Mouse (Mus musculus): Measurements from ENCODE around the gene Hcn1. TPM values are rescaled to one million over a fixed set of nuclear protein-coding genes. Genes with fewer than 3 reads are reported as not detected.
A peak's percentile ranks its signal among the peaks of the same experiment; 100 is the strongest.

Gene Hcn1
- polyA plus RNA-seq, 1 experiment from 2014 or later: 0.05 TPM

- ATAC-seq: no peak
Measured at GRCm38 (mm10) chr13:117710811-117711210, 108.7 kb downstream of the Hcn1 start.

DNA sequence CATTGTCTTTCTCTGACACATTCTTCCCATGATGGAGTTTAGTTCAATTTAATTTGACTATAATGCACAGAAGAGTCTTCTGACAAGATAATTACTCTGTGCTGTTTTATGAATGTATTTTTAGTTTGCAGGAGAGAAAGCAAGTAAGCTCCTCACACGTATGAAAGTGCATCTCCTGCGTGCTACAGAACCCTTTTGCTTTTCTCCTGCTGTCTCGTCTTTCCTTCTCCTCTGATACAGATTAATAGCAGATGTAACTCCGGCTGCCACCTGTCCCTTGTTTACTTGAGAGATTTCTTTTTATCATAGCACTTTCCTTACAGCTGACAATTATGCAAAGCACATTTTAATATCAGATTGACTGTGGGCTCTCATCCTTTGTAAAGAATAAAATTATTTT is 120.0 kb downstream of the Hcn1 start:
- no peak overlapping the region for H3K4me3 ChIP-seq (replicated peaks)
- H3K4me1 ChIP-seq (replicated peaks): no peaks in the 10 kb centered on the region
- H3K27ac ChIP-seq: no peak overlapping the region
- H3K9me3 ChIP-seq: no peaks in the 10 kb centered on the region
- no peaks in the 10 kb centered on the region for H3K36me3 ChIP-seq
- no peak for ATAC-seq
- no peak overlapping the region for H3K4me2 ChIP-seq (replicated peaks)
- no peaks in the 10 kb centered on the region for H3K27me3 ChIP-seq (replicated peaks)
- 49% methylated on average over 4 of the region's 4 CpGs for WGBS
- no peak overlapping the region for H3K9ac ChIP-seq

More at GRCm38 (mm10) chr13:117710811-117711210, 108.7 kb downstream of the Hcn1 start:
- H3K36me3 ChIP-seq: no peaks in the 10 kb centered on the region
- H3K9ac ChIP-seq: no peak overlapping the region
- no peaks in the 10 kb centered on the region for H3K4me1 ChIP-seq (replicated peaks)
- H3K4me3 ChIP-seq (replicated peaks): no peak overlapping the region
- no peak overlapping the region for H3K4me2 ChIP-seq (replicated peaks)
- no peaks in the 10 kb centered on the region for H3K27me3 ChIP-seq (replicated peaks)
- H3K9me3 ChIP-seq: no peaks in the 10 kb centered on the region
- no peak overlapping the region for H3K27ac ChIP-seq

GRCm38 (mm10) chr13:117724083-117724482 is 122.0 kb downstream of the Hcn1 start:
- no peak for ATAC-seq
- H3K27ac ChIP-seq: no peak overlapping the region
- no peak overlapping the region for H3K4me3 ChIP-seq (replicated peaks)
- no peaks in the 10 kb centered on the region for H3K9me3 ChIP-seq
- no peaks in the 10 kb centered on the region for H3K36me3 ChIP-seq
- no peak overlapping the region for H3K9ac ChIP-seq
- no peaks in the 10 kb centered on the region for H3K27me3 ChIP-seq (replicated peaks)
- WGBS: 88% methylated on average over 3 of the region's 3 CpGs
- H3K4me2 ChIP-seq (replicated peaks): no peak overlapping the region
- H3K4me1 ChIP-seq (replicated peaks): no peaks in the 10 kb centered on the region

DNA sequence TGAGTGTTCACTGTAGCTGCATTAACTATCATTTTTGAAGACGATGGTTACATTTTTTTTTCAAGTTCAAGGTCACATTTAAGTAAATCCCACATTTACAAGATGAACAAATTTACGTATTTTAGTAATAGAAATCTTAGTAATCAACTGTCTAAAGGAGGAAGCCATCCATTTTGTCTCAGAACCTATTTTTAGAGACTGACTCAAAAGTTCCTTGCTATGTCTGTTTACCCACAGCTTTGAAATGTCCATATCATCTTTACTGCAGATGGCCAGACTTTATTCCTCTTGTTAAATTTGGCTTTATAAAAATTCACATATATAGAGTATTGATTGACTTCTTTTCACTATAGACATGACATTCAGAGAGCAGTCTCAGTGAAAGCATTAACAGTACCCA is 126.3 kb downstream of the Hcn1 start:
- Histone ChIP-seq H3K27me3 (replicated peaks) (no peaks in the 10 kb centered on the region), H3K9me3 (no peaks in the 10 kb centered on the region), H3K9ac (no peak overlapping the region), H3K4me3 (replicated peaks) (no peak overlapping the region), H3K4me1 (replicated peaks) (no peaks in the 10 kb centered on the region), H3K4me2 (replicated peaks) (no peak overlapping the region), H3K27ac (no peak overlapping the region), H3K36me3 (no peaks in the 10 kb centered on the region)
- no peak for ATAC-seq
- WGBS: 75% methylated on average over 2 of the region's 2 CpGs

DNA sequence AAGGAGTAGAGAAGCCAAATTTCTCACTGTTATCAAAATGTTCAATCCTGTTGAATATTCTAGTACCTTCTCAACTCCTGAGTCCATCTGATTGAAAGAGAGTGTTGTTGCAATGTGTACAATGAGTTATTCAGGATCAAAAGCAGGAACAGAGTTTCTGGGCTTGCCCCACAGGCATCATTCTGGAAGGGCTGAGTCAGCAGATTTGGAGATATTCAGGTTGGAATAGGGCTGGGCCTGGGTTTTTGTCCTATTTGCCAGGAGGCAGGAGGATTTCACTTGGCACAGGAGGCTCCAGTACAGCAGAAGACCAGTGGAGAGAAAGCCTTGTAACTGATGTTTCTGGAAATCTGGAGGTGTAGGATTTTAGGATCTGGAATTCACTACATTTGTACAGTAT is 130.6 kb downstream of the Hcn1 start:
- H3K9ac ChIP-seq: no peak overlapping the region
- no peaks in the 10 kb centered on the region for H3K9me3 ChIP-seq
- H3K4me1 ChIP-seq (replicated peaks): no peaks in the 10 kb centered on the region
- H3K36me3 ChIP-seq: no peaks in the 10 kb centered on the region
- no peak overlapping the region for H3K27ac ChIP-seq
- no peak for ATAC-seq
- H3K4me3 ChIP-seq (replicated peaks): no peak overlapping the region
- H3K27me3 ChIP-seq (replicated peaks): no peaks in the 10 kb centered on the region
- H3K4me2 ChIP-seq (replicated peaks): no peak overlapping the region

DNA sequence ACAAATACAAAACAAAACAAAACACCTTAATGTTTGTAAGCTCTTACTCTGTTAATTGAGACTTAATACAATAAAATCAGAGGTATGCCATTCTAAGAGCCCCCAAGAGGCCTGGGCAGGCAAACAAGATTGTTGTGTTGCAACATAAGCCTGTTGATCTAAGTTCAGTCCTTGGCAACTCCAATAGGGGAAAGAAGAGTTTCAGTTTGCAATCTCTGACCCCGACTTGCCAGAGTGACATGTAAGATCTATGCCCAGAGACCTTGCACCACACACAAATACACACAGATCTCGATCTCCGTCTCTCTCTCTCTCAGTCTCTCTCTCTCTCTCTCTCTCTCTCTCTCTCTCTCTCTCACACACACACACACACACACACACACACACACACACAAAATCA is 142.3 kb downstream of the Hcn1 start:
- ATAC-seq: no peak
- Histone ChIP-seq H3K9ac (no peak overlapping the region), H3K4me1 (replicated peaks) (no peaks in the 10 kb centered on the region), H3K4me3 (replicated peaks) (no peak overlapping the region), H3K9me3 (no peaks in the 10 kb centered on the region), H3K27me3 (replicated peaks) (no peaks in the 10 kb centered on the region), H3K36me3 (no peaks in the 10 kb centered on the region), H3K4me2 (replicated peaks) (no peak overlapping the region), H3K27ac (no peak overlapping the region)
- 93% methylated on average over 3 of the region's 3 CpGs for whole genome bisulfite sequencing

- Histone ChIP-seq H3K4me2 (replicated peaks) (no peak overlapping the region), H3K4me3 (replicated peaks) (no peak overlapping the region), H3K27ac (no peak overlapping the region), H3K36me3 (no peaks in the 10 kb centered on the region), H3K9ac (no peak overlapping the region), H3K9me3 (no peaks in the 10 kb centered on the region), H3K4me1 (replicated peaks) (no peaks in the 10 kb centered on the region), H3K27me3 (replicated peaks) (no peaks in the 10 kb centered on the region)
- 58% methylated on average over 3 of the region's 3 CpGs for WGBS
- peak; percentile 90 for ATAC-seq
Measured at GRCm38 (mm10) chr13:117745173-117745572, 143.1 kb downstream of the Hcn1 start.

- Histone ChIP-seq H3K9me3 (no peaks in the 10 kb centered on the region), H3K27ac (no peak overlapping the region), H3K4me2 (replicated peaks) (no peak overlapping the region), H3K4me3 (replicated peaks) (no peak overlapping the region), H3K36me3 (no peaks in the 10 kb centered on the region), H3K27me3 (replicated peaks) (no peaks in the 10 kb centered on the region), H3K4me1 (replicated peaks) (no peaks in the 10 kb centered on the region), H3K9ac (no peak overlapping the region)
- WGBS: 75% methylated on average over 6 of the region's 6 CpGs
- ATAC-seq: no peak
Measured at GRCm38 (mm10) chr13:117765487-117765886, 163.4 kb downstream of the Hcn1 start.

GRCm38 (mm10) chr13:117785376-117785775 is 183.3 kb downstream of the Hcn1 start:
- H3K27me3 ChIP-seq (replicated peaks): no peaks in the 10 kb centered on the region
- WGBS: 85% methylated on average over 2 of the region's 2 CpGs
- no peaks in the 10 kb centered on the region for H3K9me3 ChIP-seq

GRCm38 (mm10) chr13:117792861-117793260 is 190.7 kb downstream of the Hcn1 start:
- Histone ChIP-seq H3K4me2 (replicated peaks) (no peak overlapping the region), H3K27ac (no peak overlapping the region), H3K27me3 (replicated peaks) (no peaks in the 10 kb centered on the region), H3K4me1 (replicated peaks) (no peaks in the 10 kb centered on the region), H3K9ac (no peak overlapping the region), H3K36me3 (no peaks in the 10 kb centered on the region), H3K9me3 (no peaks in the 10 kb centered on the region), H3K4me3 (replicated peaks) (no peak overlapping the region)
- ATAC-seq: no peak
- 53% methylated on average over 1 of the region's 1 CpGs for WGBS

More at GRCm38 (mm10) chr13:117785376-117785775, 183.3 kb downstream of the Hcn1 start:
- no peak for ATAC-seq
- no peaks in the 10 kb centered on the region for H3K36me3 ChIP-seq
- no peak overlapping the region for H3K4me2 ChIP-seq (replicated peaks)
- H3K4me3 ChIP-seq (replicated peaks): no peak overlapping the region
- no peak overlapping the region for H3K9ac ChIP-seq
- H3K27ac ChIP-seq: no peak overlapping the region
- H3K4me1 ChIP-seq (replicated peaks): no peaks in the 10 kb centered on the region

GRCm38 (mm10) chr13:117801061-117801460 is 198.9 kb downstream of the Hcn1 start:
- Histone ChIP-seq H3K9me3 (no peaks in the 10 kb centered on the region), H3K9ac (no peak overlapping the region), H3K36me3 (no peaks in the 10 kb centered on the region), H3K27me3 (replicated peaks) (no peaks in the 10 kb centered on the region), H3K4me1 (replicated peaks) (no peaks in the 10 kb centered on the region), H3K4me3 (replicated peaks) (no peak overlapping the region), H3K4me2 (replicated peaks) (no peak overlapping the region), H3K27ac (no peak overlapping the region)
- ATAC-seq: no peak

GRCm38 (mm10) chr13:117827628-117828027 is 225.5 kb downstream of the Hcn1 start:
- Histone ChIP-seq H3K36me3 (no peaks in the 10 kb centered on the region), H3K27ac (no peak overlapping the region), H3K4me2 (replicated peaks) (no peak overlapping the region), H3K4me1 (replicated peaks) (no peaks in the 10 kb centered on the region), H3K27me3 (replicated peaks) (no peaks in the 10 kb centered on the region), H3K4me3 (replicated peaks) (no peak overlapping the region), H3K9ac (no peak overlapping the region), H3K9me3 (no peaks in the 10 kb centered on the region)
- no peak for ATAC-seq
- WGBS: 68% methylated on average over 5 of the region's 5 CpGs

- Histone ChIP-seq H3K4me2 (replicated peaks) (no peak overlapping the region), H3K27me3 (replicated peaks) (no peaks in the 10 kb centered on the region), H3K27ac (no peak overlapping the region), H3K9ac (no peak overlapping the region), H3K4me3 (replicated peaks) (no peak overlapping the region), H3K36me3 (no peaks in the 10 kb centered on the region), H3K9me3 (no peaks in the 10 kb centered on the region), H3K4me1 (replicated peaks) (no peaks in the 10 kb centered on the region)
- WGBS: 71% methylated on average over 1 of the region's 1 CpGs
- ATAC-seq: no peak
Measured at GRCm38 (mm10) chr13:117836658-117837057, 234.5 kb downstream of the Hcn1 start.

DNA sequence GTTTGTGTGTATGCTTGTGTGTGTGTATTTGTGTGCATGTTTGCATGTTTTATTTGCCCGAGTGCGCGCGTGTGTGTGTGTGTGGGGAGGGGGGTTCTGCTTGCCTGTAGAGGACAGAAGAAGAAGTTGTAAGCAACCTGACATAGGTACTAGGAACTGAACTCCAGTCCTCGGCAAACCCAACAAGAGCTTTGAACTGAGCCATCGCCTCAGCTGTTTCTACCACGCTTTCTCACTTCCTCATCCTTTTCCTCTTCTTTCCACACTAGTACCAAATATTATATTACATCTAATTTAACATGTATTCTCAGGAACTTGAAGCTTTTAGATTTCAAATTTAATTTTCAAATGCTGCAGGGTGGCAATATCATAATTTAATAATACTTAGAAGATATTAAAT is 236.1 kb downstream of the Hcn1 start:
- H3K9ac ChIP-seq: no peak overlapping the region
- H3K9me3 ChIP-seq: no peaks in the 10 kb centered on the region
- H3K4me2 ChIP-seq (replicated peaks): no peak overlapping the region

More for the DNA sequence above, 236.1 kb downstream of the Hcn1 start:
- H3K4me1 ChIP-seq (replicated peaks): no peaks in the 10 kb centered on the region
- H3K4me3 ChIP-seq (replicated peaks): no peak overlapping the region
- H3K36me3 ChIP-seq: no peaks in the 10 kb centered on the region
- H3K27me3 ChIP-seq (replicated peaks): no peaks in the 10 kb centered on the region
- H3K27ac ChIP-seq: no peak overlapping the region
- WGBS: 91% methylated on average over 7 of the region's 7 CpGs
- ATAC-seq: no peak
